Mouse (Mus musculus) frontal cortex, adult (tissue): Measurements from ENCODE around the gene Rab31.
"Not testable (repeated sequence)": the region's sequence is repeated elsewhere in the genome, so short reads cannot be mapped to it uniquely, and the experiment has no call there.

Experiments
- ATAC-seq: cut with Nextera tagmentation; 2 replicates; pipeline ENCODE4 v1.9.2; 2017; ENCODE audit warnings: mild to moderate bottlenecking, moderate library complexity, mixed read lengths; ENCODE audit not compliant: low TSS enrichment

Gene Rab31

GRCm38 (mm10) chr17:65628823-65629532 lies 143.6 kb downstream of the Rab31 start:
- ATAC-seq: not testable (repeated sequence)

DNA sequence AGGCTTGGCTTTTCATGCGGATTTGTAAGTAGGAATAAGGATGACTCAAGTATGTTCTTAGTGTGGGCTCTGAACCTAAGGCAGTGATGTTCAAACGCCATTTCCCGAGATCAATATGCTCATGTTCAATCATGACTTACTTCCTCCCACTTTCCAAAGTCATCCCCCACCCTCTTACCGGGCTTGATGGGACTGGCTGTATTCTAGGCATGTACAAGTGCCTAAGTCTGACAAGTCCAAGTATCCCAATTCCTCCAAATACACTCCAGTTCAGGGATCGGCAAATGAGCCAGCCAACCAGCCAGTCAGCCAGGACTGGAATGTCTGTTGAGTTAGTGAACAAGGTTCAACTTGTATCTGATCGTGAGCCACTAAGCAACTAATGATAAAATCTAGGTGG lies 146.3 kb downstream of the Rab31 start:
- no peak for ATAC-seq

DNA sequence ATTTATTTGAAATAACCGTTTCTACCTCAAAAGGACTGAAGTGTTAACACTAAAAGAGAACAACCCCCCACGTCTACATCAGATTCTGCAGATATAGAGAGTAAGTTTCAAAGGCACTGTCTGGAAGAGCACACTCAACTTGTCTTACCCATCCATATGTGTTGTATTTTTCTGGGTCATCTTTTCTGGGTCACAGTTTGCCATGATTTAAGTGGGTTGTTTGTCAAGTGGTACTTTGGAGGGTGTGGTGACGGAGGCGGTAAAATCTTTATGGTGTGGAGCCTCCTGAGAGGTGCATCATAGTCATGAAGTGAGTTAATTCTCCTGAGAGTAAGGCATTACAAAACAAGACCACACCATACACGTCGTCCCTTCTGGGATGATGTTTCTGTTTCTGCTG lies 147.0 kb downstream of the Rab31 start:
- peak; percentile 86 for ATAC-seq

- ATAC-seq: no peak
Observed at GRCm38 (mm10) chr17:65623130-65623529, 149.4 kb downstream of the Rab31 start.

DNA sequence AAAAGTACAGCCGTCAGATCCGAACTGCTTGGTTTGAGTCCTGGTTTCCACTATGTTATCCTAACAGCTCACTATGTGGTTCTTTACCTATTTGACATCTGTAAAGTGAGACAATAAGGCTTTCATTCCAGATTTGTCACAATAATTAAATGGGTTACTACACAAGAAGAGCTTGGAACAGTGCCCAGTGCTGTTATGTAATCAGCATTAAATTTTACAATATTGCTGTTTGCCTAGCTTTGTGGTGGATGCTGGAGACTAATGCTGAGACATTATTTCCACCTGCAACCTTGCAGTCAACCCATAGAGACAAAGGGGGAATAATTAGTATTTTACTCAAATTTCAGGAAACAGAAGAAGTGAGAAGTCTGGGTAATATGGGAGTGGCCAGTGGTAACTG lies 154.1 kb downstream of the Rab31 start:
- ATAC-seq: no peak

- no peak for ATAC-seq
Observed at GRCm38 (mm10) chr17:65615678-65616077, 156.9 kb downstream of the Rab31 start.

GRCm38 (mm10) chr17:65614431-65614830 lies 158.1 kb downstream of the Rab31 start:
- ATAC-seq: peak; percentile 4; the same call in 1 of the 2 replicates

DNA sequence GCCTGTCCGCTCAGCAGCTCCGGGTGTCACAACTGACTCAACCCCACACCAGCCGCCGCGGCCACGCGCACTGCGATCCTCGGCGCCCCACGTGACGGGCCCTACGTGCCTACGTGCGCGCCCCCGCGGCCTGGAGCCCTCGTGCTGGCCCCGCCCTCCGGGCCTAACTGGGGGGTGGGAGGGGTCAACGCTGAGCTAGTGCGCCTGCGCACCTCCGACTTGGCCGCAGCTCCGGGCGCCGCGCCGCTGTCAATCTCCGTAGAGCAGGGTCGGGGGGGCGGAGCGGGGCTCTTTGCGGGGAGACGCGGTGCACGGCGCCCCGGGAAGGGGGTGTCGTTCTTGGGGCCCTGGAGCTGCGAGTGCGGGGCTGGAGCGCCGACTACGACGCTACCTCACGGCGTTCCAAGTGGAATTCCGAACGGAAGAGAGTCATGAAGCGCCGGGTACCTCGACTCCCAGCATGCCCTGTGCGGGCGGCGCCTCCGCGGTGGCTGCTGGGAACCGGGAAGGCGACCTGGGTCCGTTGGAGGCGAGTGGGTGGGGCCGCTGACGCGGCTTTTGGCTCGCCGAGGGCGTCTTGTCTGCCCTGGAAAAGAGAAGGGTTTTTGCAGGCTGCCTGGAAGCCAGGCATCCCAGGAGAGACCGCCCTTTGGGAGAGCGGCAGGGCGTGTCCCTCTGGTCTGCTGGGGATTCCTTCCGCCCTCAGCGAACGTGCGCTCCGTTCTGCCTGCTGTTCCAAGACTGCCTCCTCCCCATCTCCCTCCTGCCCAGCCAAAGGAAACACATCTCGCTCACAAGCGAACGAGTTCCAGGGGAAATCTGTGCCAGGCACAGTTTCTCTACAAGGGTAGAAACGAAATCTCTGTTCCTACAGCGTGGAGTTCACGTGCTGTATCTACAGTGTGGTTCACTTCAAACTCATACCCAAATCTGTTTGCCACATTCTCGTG lies 158.8 kb downstream of the Rab31 start, which contains the start of gene Vapa:
Vapa (minus strand) TSS at position 93 of the 950 bp plus-strand sequence.
- peak; percentile 82 for ATAC-seq

DNA sequence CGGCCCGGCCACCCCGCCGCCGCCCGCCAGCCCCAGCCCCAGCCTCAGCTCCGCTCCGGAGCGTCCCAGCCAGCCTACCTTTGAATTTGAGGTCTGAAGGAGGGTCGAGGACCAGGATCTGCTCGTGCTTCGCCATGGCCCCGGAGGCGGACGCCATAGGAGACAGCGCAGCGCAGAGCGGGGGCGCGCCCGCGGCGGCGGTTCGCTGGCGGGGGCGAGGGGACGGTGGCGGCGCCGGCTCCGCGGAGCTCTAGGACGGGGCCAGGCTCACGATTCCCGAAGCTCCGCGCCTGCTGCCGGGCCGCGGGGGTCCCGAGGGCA lies 159.4 kb downstream of the Rab31 start:
- peak; percentile 32 for ATAC-seq

- peak; percentile 17 for ATAC-seq
Observed at GRCm38 (mm10) chr17:65612391-65613141, 160.0 kb downstream of the Rab31 start.

- no peak for ATAC-seq
Observed at GRCm38 (mm10) chr17:65611721-65612120, 160.8 kb downstream of the Rab31 start.

DNA sequence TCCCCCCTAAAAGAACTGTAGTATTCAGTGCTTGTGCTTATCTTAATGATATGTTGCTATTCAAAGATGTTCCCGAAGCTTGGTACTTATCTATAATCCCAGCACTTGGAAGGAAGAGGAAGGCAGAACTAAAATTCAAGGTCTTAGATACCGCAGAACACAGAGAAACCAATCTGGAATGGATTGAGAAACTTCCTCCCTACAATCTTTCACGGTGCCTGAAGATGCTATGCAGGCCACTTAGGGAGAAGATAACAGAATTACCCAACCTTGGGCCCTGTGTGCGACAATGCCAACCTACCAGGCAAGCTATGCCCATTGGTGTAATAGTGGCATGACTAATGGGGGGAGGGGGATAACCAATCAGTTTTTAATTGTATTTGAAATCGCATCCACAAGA lies 163.8 kb downstream of the Rab31 start:
- ATAC-seq: no peak

GRCm38 (mm10) chr17:65608312-65608687 lies 164.3 kb downstream of the Rab31 start:
- ATAC-seq: no peak

DNA sequence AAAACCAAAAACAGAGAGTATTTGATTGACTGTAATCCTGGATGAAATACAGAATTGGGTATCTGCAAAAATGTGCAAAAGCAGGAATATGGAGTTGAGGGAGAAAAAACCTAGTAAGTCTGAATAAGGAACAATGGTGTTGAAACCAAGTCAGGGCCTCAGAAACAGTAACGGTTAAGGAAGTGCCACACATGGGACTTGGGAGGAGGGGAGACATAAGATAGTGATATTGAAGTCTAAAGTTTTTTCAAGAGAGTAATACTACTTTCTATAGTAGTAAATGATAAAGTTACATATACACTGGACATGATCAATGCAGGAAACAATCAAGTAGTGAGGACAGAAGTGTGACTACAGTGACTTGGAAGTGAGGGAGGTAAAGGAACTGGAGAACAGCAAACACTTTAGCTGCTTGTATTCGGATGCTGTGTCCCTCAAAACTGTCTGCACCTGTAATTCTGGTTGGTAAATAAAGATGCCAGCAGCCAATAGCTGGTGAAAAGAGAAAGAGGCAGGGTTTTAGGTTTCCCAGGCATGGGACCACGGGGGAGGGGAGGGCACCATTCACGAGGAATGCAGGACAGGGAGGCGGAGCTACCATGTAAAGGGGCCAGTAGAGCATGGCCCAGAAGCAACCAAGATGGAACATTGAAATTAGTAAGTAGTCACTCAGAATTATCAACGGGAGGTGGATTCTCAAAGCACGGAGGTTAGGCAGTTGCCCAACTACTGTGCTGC lies 164.8 kb downstream of the Rab31 start:
- ATAC-seq: no peak

DNA sequence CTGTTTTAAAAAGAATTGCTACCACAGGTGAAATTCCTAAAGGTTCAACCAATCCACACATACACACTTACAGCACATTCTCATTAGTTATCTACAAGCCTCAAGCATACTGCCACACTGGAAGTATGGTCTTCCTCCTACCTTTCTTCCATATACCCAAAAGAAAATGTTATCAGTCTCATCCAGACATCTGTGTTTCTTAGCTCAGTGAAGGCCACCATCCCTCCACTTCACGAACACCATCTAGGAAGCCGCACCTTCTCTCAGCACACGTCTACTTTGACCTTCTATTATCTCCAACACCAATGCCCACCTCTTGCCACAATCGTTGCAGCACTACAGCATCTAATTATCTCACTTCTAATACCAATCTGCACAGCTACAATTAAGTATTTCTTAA lies 166.5 kb downstream of the Rab31 start:
- ATAC-seq: no peak

GRCm38 (mm10) chr17:65604892-65605291 lies 167.7 kb downstream of the Rab31 start:
- no peak for ATAC-seq

DNA sequence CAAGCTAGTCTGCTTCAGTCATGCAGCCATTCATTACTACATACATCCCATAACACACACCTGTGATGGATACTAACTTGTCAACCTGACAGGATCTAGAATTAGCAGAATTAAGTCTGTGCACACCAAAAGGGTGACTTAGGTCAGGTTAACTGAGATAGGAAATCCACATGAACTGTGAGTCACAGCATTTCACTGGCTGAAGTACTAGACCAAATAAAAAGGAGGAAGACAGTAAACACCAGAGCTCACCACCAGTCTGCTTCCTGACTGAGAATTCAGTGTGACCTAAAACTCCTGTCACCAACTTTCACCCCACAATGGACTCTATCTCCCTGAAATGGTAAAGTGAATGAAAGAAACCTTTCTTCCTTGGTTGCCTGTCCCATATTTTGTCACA lies 168.2 kb downstream of the Rab31 start:
- no peak for ATAC-seq
